Mouse (Mus musculus): ENCODE results near the gene Snx6.
A peak's percentile ranks its signal among the peaks of the same experiment; 100 is the strongest.
"Not testable (repeated sequence)": the region's sequence is repeated elsewhere in the genome, so short reads cannot be mapped to it uniquely, and the experiment has no call there.

The Snx6 gene

DNA sequence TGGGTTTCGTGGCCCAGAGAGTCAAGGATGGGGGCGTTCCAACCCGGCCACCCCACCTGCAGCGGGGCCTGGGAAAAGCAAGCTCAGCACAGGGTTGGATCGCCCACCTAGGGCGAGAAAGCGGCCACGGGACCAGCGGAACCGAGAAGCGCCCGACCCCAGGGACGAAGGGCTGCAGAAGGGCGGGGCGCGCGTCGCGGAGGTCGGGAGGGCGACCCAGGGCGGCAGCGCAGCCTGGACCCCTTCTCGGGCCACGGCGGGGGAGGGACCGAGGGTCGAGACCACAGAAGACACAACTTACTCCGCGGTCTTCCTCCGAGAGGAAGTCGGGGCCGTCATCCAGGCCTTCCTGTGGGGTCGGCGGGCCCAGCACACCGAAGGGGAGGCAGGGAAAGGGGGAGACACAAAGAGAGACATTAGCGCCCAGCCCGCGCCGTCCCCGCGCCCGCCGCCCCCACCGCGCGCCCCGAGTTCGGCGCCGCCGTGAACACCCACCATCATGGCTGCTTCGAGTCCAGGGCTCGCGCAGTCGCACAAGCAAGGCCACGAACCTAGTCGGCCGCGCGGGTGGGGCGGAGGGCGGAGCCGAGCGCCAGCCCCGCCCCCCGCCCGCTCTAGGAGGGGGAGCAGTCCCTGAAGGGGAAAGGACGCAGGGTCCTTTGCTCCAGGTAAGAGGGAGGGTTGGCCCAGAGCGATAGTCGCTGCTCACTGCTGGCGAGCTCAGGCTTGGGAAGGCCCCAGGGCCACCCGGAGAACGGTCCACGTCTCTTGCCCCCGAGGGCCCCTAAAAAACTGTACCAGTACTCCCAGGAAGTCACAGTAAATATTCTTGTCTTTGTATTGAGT is at the start of gene Snx6:
Snx6 (minus strand) TSS at position 551 of the 846 bp plus-strand sequence.
- peak; percentile 80 to 82 for DNase-seq (ENCODE audit: low spot score in 2 of 2)

DNA sequence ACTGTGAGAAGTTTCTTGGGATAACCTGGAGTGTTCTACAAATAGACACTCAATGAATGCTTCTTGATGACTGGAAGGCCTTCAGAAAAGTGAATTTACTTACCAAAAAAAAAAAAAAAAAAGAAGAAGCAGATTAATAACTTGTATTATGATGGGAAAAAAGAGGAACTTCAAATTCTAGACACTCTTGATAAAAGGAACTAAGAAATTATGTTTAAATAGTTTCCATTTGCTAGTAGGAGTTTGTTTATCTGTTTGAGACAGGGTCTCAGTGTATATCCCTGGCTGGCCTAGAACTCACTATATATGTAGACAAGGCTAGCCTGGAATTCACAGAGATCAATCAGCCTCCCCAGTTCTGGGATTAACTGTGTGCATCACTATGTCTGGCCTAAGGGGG is 48.9 kb upstream of the Snx6 start:
- no peak for DNase-seq (ENCODE audit: low spot score in 2 of 2)

DNA sequence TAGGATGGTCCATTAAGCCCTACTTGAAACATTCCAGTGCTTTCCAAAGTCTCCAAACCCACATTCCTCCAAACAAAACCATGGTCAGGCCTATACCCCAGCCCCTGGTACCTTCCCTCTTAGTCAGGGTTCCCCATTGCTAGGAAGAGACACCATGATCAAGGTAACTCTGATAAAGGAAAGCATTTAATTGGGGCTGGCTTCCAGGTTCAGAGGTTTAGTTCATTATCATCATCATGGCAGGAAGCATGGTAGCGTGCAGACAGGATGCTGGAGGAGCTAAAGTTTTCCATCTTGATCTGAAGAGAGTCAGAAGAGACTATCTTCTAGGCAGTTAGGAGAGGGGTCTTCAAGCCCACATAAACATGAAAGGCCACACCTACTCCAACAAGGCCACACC is 46.1 kb upstream of the Snx6 start:
- DNase-seq (ENCODE audit: low spot score in 2 of 2), result no peak

DNA sequence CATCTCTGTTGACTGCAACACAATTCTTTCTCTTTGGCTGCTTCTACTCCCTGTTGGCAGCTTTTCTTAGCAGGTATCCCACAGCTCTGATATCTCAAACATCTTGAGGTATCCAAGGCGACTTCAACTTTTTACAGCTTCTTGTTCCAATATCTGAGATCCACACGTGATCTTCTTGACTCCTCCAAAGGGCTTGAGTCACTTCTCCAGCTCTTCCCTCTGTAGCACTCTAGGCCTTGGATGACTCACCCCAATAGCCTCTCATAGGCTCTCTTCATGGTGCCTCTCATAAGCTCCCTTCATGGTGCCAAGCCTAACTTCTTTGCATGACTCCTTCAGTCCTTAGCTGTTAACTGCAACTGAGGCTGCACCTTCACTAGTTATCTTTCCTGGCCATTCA is 44.3 kb upstream of the Snx6 start:
- no peak for DNase-seq (ENCODE audit: low spot score in 2 of 2)

DNA sequence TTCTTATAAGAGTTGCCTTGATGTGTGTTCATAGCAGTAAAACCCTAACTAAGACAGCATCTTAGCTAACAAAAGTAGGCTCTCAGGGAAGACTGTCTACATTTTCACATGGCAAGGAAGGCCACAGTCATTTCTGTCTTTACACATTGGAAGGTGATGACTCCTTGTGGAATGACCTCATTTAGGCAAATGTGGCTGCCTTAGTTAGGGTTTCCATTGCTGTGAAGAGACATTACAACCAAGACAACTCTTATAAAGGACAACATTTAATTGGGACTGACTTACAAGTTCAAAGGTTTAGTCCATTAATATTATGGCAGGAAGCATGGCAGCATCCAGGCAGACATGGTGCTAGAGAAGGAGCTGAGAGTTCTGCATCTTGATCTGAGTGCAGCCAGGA is 43.4 kb upstream of the Snx6 start:
- no peak for DNase-seq (ENCODE audit: low spot score in 2 of 2)

DNA sequence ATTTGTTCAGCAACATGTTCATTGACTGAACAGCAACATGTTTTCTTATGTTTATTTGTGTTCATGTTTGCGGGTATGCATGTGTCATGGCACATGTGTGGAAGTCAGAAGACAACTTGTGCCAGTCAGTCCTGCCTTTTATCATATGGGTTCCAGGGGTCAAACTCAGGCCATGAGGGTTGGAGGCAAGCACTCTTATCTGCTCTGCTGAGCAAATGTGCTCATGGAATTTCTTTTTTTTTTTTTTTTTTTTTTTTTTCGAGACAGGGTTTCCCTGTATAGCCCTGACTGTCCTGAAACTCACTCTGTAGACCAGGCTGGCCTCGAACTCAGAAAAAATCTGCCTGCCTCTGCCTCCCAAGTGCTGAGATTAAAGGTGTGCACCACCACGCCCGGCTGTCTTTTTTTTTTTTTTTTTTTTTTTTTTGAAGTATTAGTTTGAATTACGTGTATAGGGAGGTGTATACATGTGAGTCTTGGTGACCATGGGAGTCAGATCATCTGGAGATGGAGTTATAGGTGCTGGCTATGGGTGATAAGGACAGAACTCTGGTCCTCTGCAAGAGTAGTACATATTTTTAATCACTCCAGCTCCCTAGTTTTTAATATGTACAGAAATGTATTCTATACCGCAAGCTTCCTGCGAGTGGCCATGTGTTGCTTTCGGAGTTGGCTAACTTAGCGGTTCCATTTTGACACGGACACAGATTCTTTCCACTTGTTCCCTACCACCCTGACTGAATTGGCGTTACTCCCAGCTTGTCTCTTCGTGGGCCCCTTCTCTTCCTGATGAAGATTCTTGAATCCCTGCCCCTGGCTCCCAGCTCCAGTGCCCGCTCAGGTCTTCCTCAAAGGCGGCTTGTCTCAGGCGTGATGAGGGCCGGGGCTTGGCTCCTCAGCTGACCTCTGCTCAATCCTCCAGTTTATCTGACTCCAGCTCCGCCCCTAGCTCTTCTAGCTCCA is 40.4 kb upstream of the Snx6 start:
- DNase-seq (ENCODE audit: low spot score in 2 of 2), result no peak

DNA sequence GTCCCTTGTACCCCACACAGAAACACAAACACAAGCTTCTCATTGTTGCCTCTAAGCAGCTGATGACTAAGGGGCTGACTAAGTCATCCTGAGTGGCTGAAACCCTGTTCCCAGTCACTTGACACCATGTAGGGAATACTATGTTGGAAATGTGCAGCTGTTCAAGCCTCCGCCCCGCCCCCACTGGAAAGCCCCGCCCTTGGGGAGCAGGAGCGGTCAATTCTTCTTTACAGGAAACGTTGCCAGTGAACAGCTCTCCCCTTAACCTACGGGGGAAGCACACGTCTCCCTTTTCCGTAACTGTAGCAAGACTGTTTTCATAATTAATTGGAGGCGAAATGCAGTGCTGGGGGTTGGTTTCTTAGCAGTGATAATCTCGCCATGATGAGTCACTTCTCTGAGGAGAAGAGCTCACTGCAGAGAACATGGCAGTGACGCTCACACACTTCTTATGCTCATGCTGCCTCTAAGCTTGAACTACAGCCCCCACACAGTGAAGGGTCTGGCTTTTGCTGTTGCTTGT is 39.5 kb upstream of the Snx6 start:
- peak; percentile 12 to 25 for DNase-seq (ENCODE audit: low spot score in 2 of 2)

DNA sequence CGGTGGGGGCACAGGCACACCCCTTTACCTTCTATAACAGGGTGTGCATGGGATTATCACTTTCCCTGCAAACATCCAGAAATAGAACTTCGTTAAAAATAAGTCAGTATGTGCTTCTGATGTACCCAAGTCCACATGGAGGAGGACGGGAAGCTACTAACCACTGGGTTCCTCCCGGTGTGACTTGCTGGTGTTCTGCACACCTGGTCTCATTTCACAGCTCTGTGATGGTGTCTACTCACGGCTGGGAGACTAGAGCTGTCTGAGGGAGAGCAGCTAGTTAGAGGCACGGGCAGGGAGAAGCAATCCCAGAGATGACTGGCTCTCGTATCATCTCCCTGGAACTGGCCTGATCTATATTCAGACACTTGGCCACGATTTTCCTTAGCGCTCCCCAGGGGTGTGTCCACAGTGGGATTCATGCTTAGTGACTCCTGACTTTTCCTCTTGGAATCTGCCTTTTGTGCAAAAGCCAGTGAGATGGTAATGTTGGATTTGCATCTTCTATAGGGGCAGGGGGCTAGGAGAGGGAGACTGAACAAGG is 38.4 kb upstream of the Snx6 start:
- DNase-seq (ENCODE audit: low spot score in 2 of 2), result no peak

DNA sequence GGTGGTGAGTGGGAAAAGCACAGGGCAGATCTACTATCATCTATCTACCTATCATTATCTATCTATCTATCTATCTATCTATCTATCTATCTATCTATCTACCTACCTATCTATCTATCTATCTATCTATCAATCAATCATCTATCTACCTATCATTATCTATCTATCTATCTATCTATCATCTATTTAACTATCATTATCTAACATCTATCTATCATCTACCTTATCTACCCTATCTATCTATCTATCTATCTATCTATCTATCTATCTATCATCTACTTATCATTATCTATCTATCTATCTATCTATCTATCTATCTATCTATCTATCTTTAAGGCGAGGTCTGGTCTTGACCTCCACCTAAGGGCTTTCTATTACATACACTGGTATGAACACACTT is 36.4 kb upstream of the Snx6 start:
- not testable (repeated sequence) for DNase-seq (ENCODE audit: low spot score in 2 of 2)

DNA sequence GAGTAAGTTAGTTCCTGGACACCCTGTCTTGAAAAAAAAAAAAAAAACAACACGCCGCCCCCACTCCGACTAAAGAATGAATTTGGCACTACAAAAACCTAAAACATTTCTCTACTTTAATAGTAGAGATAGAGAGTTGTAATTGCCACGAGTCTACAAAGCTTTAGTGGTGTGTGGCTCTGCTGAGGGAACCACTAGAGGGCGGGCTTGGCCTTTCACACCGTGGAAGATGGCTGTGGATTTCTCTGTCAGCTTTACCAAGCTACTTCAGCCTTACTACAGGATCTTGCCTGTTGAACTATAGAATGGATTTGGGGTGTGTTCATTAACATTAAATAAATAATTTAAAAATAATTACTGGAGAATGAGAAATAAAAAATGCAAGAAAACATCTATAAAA is 35.1 kb upstream of the Snx6 start:
- peak; percentile 67 to 70 for DNase-seq (ENCODE audit: low spot score in 2 of 2)

DNA sequence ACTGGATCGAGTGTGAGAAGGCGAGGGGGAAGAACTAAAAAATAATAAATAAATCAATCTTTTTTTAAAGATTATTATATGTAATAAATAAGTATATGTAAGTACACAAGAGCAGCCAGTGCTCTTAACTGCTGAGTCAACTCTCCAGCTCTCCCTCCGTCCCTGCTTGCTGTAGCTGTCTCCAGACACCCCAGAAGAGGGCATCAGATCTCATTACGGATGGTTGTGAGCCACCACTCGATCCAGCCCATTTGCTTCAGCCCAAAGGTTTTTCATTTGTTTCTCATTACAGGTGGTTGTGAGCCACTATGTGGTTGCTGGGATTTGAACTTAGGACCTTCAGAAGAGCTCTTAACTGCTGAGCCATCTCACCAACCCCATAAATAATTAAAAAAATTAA is 34.4 kb upstream of the Snx6 start:
- no peak for DNase-seq (ENCODE audit: low spot score in 2 of 2)

DNA sequence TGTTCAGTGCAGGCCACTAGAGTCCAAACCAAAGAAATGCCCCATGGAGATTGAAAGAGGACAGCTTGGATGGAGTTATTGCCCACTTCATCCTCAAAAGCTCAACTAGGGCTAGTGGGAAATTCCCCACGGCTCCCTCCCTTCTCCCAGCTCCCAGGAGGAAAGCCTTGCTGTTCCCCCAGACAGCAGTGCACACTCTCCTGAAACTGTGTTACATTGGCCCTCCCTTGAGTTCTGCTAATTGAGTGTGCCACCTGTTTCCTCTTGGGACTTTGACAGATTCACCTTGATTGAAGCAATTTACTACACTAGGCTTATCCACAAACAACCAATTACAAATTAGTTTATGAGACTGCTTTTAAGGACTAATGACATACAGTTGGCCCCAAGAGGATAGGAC is 32.5 kb upstream of the Snx6 start:
- no peak for DNase-seq (ENCODE audit: low spot score in 2 of 2)

DNA sequence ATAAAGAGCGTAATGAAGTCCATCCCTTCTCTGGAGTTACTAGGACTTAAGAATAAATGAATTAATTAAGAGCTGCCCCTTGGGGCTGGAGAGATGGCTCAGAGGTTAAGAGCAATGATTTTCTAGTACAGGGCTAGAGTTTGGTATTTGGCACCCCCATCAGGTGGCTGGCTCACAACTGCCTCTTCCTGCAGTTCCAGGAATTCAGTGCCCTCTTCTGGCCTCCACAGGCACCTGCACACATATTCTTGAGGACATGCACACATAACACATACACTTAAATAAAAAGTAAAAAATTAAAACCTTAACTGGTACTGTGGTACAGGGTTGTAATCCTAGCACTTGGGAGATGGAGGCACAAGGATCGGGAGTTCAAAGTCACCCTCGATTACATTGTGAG is 29.7 kb upstream of the Snx6 start:
- no peak for DNase-seq (ENCODE audit: low spot score in 2 of 2)

DNA sequence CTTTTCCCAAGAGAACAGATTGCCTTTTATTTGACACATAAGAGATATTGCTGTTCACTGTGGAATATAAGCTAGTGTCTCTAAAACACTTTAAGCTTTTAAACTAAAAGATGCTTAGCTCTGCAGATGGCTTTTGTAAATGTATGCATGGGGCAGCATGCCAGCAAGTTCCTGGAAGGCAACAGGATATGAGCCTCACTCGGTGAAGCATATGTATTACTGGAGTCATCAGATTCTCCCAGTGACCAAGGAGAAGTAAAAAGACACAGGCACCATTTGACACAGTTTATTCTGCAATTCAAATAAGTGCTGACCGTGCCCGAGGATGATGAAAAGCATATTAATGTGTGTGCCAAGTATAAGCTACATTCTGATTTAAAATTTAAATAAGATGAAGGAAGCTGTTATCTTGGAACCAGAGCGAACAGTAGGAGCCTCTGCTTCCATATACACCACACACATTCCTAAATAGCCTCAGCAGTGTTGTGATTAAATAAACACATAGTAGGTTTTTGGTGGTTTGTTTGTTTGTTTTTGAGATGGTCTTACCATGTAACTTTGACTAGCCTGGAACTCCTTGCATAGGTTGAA is 27.4 kb upstream of the Snx6 start:
- DNase-seq (ENCODE audit: low spot score in 2 of 2), result no peak

DNA sequence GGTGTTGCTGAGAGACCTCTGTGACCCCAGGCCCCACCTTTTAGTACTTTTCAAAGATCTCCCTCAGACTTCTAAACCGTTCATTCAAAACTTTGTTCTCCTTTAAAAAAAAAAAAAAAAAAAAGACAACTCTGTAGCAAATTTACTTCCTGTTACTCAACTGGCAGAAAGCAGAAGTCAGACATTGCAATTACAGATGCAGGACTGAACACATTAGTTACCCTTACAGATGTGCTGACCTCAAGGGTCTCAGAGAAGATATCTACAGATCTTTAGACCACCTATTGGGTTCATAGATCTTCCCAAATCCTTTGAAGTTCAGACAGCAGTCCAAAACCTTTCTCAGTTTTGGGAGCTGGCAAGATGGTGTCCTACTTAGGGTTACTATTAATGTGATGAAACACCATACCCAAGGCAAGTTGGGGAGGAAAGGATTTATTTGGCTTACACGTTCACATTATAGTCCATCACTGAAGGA is 25.2 kb upstream of the Snx6 start:
- DNase-seq (ENCODE audit: low spot score in 2 of 2), result peak in 1 of 2 experiments; percentile 31

DNA sequence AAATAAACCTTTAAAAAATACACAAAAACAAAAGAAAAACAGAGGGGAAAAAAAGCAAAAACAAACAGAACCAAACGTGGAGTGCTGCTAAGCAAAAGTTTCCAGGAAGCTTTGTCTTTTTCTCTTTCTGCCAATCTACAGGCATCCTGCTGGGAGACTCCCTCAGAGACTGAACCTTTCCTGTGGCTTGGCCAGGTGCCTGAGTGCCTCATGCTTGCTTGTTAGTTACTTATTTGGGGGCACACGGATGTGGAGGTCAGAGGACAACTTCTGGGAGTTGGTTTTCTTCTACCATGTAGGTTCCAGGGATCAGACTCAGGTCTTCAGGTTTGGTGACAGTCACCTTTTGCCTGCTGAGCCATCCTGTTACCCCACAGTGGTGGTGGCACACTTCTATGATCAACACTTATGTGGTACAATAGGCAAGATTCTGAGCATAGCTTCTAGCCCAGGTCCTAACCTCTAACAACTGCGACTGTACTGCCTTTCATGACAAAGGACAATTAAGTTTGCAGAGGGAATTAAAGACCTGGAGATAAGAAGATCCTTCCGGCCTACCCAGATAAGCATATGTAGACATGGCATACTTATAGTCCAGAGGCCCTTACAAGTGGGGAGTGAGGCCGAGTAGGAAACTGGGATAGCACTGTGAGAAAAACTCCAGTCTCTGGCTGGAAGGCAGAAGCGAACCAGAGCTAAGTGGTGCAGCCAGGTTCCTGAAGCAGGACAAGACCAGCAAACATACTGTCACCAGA is 23.9 kb upstream of the Snx6 start:
- no peak for DNase-seq (ENCODE audit: low spot score in 2 of 2)

DNA sequence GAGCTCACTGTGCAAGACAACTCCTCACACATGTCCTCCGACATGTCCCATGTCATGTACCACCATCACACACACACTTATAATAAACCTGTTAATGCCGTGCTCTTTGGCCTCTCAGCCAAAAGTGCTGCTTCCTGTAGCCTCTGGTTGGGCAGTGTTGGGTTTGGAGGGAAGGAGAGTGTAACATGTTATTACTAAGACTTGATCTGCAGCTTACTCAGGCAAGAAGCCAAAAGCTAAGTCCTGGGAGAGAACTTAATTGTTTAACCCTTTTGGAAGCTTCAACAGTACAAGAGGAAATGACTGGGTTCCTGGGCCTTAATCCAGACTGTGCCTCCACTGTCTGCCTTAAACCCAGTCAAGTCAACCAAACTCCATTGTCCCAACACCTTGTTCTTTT is 14.6 kb upstream of the Snx6 start:
- DNase-seq (ENCODE audit: low spot score in 2 of 2), result no peak

DNA sequence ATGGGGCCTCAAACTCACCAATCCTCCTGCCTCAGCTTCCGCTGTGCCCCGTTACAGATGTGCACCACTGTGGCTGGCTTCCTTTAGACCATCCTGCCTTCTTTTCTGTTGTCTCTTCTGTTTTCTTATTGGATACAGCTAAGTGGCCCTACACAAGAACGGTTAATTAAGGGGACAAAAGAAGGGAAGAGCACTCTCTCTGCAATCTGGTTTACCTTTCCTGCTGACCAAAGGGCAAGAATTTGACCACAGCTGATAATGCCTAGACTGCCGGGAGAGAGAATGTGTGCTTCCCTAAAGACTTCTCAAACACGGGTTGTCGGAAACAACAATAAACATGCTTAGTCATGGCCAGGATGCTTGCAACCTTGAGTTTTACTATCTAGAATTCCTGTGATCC is 12.0 kb upstream of the Snx6 start:
- DNase-seq (ENCODE audit: low spot score in 2 of 2), result no peak

DNA sequence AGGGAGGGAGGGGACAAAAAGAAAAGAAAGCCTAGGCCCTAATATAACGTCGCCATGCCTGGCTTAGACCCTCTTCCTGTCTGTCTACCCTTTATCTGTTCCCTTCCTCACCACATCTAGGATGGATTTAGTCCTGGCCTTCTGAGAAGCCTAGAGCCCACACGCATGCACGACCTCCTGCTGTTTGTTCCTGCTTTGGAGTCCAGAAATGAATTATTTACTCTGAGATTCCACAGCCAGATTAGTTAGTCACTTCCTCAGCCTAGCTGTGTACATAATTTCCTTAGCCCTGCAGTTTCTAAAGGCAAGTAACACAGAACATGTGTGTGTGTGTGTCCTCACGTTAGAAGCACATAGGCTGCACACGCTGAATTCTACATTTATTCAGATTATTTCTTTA is 10.6 kb upstream of the Snx6 start:
- DNase-seq (ENCODE audit: low spot score in 2 of 2), result no peak

DNA sequence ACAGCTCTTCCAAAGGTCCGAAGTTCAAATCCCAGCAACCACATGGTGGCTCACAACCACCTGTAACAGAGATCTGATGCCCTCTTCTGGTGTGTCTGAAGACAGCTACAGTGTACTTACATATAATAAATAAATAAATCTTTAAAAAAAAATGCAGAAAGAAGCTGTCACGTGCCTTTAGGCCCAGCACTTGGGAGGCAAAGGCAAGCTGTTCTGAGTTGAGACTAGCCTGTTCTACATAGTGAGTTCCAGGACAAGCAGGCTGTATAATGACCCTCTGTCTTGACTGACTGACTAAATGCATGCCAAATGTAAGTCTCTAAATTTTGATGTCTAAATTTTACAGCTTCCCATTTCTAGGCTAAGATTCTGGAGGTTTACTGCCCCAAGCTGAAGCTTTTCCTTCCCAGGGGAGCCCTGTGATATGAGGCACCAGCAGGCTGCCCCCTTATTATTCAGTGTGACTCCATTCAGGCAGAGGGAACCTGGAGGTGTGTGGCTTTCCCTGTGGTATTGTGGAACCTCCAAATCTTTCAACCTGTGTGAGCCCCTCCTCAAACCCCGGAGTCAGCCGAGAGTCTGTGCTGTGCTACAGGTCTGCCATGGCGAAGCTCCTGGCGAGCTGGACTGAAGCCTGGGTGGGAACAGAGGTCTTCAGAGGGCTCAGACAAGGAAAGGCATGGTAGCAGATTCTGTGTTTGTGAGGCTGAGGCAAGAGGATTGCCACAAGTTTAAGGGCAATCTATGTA is 9.9 kb upstream of the Snx6 start:
- DNase-seq (ENCODE audit: low spot score in 2 of 2), result no peak

All from spleen, postnatal 36 days (tissue).